Mouse (Mus musculus): ENCODE results near the gene Ccdc87. TPM values are rescaled to one million over a fixed set of nuclear protein-coding genes. Genes with fewer than 3 reads are reported as not detected.
A peak's percentile ranks its signal among the peaks of the same experiment; 100 is the strongest.

Ccdc87 gene
- polyA plus RNA-seq, 1 experiment from 2014 or later: 0.17 TPM

GRCm38 (mm10) chr19:4828444-4829114 is 10.6 kb upstream of the Ccdc87 start:
- H3K27me3 ChIP-seq (ENCODE audit: control insufficient read depth, insufficient read depth, low read length): no peaks in the 10 kb centered on the region
- no peak overlapping the region for H3K4me3 ChIP-seq (ENCODE audit: low read depth, low read length)
- no peak overlapping the region for H3K4me2 ChIP-seq (ENCODE audit: low read depth, low read length, severe bottlenecking)
- ATAC-seq (replicated peaks; ENCODE audit: low FRiP score) (no peak), DNase-seq (ENCODE audit: low spot score) (no peak)
- no peak overlapping the region for H3K27ac ChIP-seq (ENCODE audit: low read depth, low read length)
- 60% methylated on average over 16 of the region's 16 CpGs for WGBS
- H3K36me3 ChIP-seq (ENCODE audit: control insufficient read depth, insufficient read depth, low read length): no peaks in the 10 kb centered on the region; the same call in 1 of the 2 replicates
- peaks cover 2% of the 10 kb centered on the region; the same call in 1 of the 2 replicates for H3K4me1 ChIP-seq (replicated peaks; ENCODE audit: control insufficient read depth, insufficient read depth, low read length)
- H3K9me3 ChIP-seq (ENCODE audit: control insufficient read depth, low read length): no peaks in the 10 kb centered on the region
- H3K9ac ChIP-seq (ENCODE audit: low read length): no peak overlapping the region

- Histone ChIP-seq H3K4me3 (ENCODE audit: low read depth, low read length) (no peak overlapping the region), H3K27me3 (ENCODE audit: control insufficient read depth, insufficient read depth, low read length) (no peaks in the 10 kb centered on the region), H3K9me3 (ENCODE audit: control insufficient read depth, low read length) (no peaks in the 10 kb centered on the region), H3K4me1 (replicated peaks; ENCODE audit: control insufficient read depth, insufficient read depth, low read length) (peaks cover 2% of the 10 kb centered on the region; the same call in 1 of the 2 replicates), H3K27ac (ENCODE audit: low read depth, low read length) (no peak overlapping the region), H3K4me2 (ENCODE audit: low read depth, low read length, severe bottlenecking) (no peak overlapping the region), H3K9ac (ENCODE audit: low read length) (no peak overlapping the region), H3K36me3 (ENCODE audit: control insufficient read depth, insufficient read depth, low read length) (no peaks in the 10 kb centered on the region; the same call in 1 of the 2 replicates)
- DNase-seq (ENCODE audit: low spot score) (no peak), ATAC-seq (replicated peaks; ENCODE audit: low FRiP score) (no peak)
- 72% methylated on average over 7 of the region's 7 CpGs for WGBS
Observed at GRCm38 (mm10) chr19:4829156-4829555, 10.0 kb upstream of the Ccdc87 start.

DNA sequence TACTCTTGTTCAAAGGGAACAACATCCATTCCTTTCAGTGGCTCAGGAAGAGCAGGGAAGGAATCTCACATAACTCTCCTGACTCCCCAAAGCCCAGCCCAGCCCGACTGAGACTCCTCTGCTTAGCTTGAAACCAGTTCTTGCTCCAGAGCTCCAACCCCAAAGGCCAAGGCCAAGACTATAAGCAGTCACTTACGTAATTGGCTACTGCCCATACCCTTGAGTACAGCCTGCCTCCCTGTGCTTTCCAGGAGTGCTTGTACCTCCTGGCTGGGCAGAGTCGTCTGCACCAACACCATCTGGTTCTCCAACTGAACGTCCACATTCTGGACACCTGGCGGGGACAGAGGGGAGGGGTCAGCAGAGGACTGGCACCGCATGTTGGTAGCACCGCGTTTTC is 5.2 kb upstream of the Ccdc87 start:
- H3K36me3 ChIP-seq (ENCODE audit: control insufficient read depth, insufficient read depth, low read length): no peaks in the 10 kb centered on the region; the same call in 1 of the 2 replicates
- H3K27ac ChIP-seq (ENCODE audit: low read depth, low read length): no peak overlapping the region
- no peaks in the 10 kb centered on the region for H3K27me3 ChIP-seq (ENCODE audit: control insufficient read depth, insufficient read depth, low read length)
- H3K4me2 ChIP-seq (ENCODE audit: low read depth, low read length, severe bottlenecking): no peak overlapping the region
- no peak overlapping the region for H3K4me3 ChIP-seq (ENCODE audit: low read depth, low read length)
- no peak overlapping the region for H3K9ac ChIP-seq (ENCODE audit: low read length)
- H3K4me1 ChIP-seq (replicated peaks; ENCODE audit: control insufficient read depth, insufficient read depth, low read length): peaks cover 2% of the 10 kb centered on the region; the same call in 1 of the 2 replicates
- ATAC-seq (replicated peaks; ENCODE audit: low FRiP score) (no peak), DNase-seq (ENCODE audit: low spot score) (no peak)
- 90% methylated on average over 8 of the region's 8 CpGs for WGBS
- H3K9me3 ChIP-seq (ENCODE audit: control insufficient read depth, low read length): no peaks in the 10 kb centered on the region

GRCm38 (mm10) chr19:4836096-4836495 is 3.1 kb upstream of the Ccdc87 start:
- Histone ChIP-seq H3K27me3 (ENCODE audit: control insufficient read depth, insufficient read depth, low read length) (peaks cover 12% of the 10 kb centered on the region), H3K36me3 (ENCODE audit: control insufficient read depth, insufficient read depth, low read length) (no peaks in the 10 kb centered on the region; the same call in 1 of the 2 replicates), H3K27ac (ENCODE audit: low read depth, low read length) (no peak overlapping the region), H3K4me2 (ENCODE audit: low read depth, low read length, severe bottlenecking) (no peak overlapping the region), H3K9ac (ENCODE audit: low read length) (no peak overlapping the region), H3K9me3 (ENCODE audit: control insufficient read depth, low read length) (no peaks in the 10 kb centered on the region), H3K4me1 (replicated peaks; ENCODE audit: control insufficient read depth, insufficient read depth, low read length) (peaks cover 8% of the 10 kb centered on the region), H3K4me3 (ENCODE audit: low read depth, low read length) (no peak overlapping the region)
- 88% methylated on average over 2 of the region's 2 CpGs for WGBS
- DNase-seq (ENCODE audit: low spot score) (no peak), ATAC-seq (replicated peaks; ENCODE audit: low FRiP score) (no peak)

DNA sequence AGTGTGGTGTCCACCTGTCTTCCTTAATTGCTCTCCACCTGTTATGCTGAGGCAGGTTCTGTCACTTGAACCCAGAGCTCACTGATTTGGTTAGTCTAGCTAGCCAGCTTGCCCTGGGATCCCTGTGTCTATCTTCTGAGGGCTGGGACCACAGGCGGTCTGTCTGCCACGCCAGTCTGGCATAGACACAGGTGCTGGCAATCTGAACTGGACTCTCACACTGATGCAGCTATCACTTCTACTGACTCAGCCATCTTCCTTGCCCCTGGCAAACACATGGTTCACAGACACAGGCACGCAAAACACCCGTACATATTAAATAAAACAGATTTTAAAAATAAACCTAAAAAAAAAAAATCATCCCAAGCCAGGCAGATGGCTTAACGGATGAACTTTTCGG is 2.1 kb upstream of the Ccdc87 start:
- Histone ChIP-seq H3K36me3 (ENCODE audit: control insufficient read depth, insufficient read depth, low read length) (no peaks in the 10 kb centered on the region; the same call in 1 of the 2 replicates), H3K4me3 (ENCODE audit: low read depth, low read length) (no peak overlapping the region), H3K4me1 (replicated peaks; ENCODE audit: control insufficient read depth, insufficient read depth, low read length) (peaks cover 8% of the 10 kb centered on the region), H3K9me3 (ENCODE audit: control insufficient read depth, low read length) (no peaks in the 10 kb centered on the region), H3K27ac (ENCODE audit: low read depth, low read length) (no peak overlapping the region), H3K9ac (ENCODE audit: low read length) (no peak overlapping the region), H3K4me2 (ENCODE audit: low read depth, low read length, severe bottlenecking) (no peak overlapping the region), H3K27me3 (ENCODE audit: control insufficient read depth, insufficient read depth, low read length) (peaks cover 16% of the 10 kb centered on the region)
- no peak for ATAC-seq (replicated peaks; ENCODE audit: low FRiP score)
- DNase-seq (ENCODE audit: low spot score): no peak
- WGBS: 96% methylated on average over 6 of the region's 6 CpGs

DNA sequence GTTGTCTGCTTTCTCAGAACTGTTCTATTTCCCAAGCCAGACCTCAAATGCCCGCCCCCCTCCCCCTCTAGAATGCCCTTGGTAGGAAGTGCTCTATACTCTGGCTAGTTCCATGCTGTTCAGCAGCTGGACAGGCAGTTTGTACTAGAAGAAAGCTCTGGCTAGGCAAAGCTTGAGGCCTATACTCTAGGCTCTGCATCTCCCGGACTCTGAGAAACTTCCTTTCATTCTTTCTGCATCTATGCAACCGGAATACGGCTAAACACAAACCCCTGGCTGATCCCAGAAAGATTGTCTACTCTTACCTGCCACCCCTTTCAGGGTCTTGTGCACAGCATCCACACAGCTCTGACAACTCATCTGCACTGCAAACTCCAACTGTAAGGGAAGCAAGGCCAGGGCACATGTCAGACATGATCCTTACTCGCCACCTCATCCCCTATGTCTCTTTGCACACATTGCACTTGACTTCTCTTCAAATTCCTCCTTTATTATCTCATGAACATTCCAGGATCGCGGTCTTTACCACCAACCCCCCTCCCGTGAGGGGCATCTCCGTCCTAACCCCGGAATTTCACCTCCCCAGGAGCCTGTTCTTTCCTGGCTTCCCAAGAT is 533 bp upstream of the Ccdc87 start:
- Histone ChIP-seq H3K9ac (ENCODE audit: low read length) (peak overlapping the region; percentile 75), H3K4me1 (replicated peaks; ENCODE audit: control insufficient read depth, insufficient read depth, low read length) (peaks cover 6% of the 10 kb centered on the region), H3K4me3 (ENCODE audit: low read depth, low read length) (peak overlapping the region; percentile 55), H3K9me3 (ENCODE audit: control insufficient read depth, low read length) (no peaks in the 10 kb centered on the region), H3K4me2 (ENCODE audit: low read depth, low read length, severe bottlenecking) (peak overlapping the region; percentile 98), H3K27ac (ENCODE audit: low read depth, low read length) (no peak overlapping the region), H3K27me3 (ENCODE audit: control insufficient read depth, insufficient read depth, low read length) (peaks cover 16% of the 10 kb centered on the region), H3K36me3 (ENCODE audit: control insufficient read depth, insufficient read depth, low read length) (no peaks in the 10 kb centered on the region; the same call in 1 of the 2 replicates)
- DNase-seq (ENCODE audit: low spot score): no peak
- WGBS: 37% methylated on average over 10 of the region's 10 CpGs
- ATAC-seq (replicated peaks; ENCODE audit: low FRiP score): peak; percentile 10; the same call in 1 of the 2 replicates

DNA sequence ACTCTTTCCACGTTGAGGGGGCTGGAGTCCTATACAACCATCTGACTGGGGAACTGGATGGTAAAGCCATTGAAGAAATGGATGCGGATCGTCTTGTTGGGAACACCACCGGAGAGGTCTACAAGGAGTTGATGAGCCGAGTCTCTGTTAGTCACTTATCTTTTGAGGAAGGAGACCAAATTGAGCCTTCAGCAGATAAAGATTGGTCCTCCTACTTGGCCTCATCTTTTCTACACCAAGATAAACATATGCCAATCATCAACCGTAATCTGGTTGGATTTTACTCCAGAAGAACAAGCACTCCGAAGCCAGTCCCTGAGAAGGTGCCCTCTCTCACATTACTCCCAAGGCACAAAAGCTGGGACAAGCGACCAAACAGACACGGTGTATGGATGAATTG is 1.7 kb downstream of the Ccdc87 start:
- DNase-seq (ENCODE audit: low spot score) (no peak), ATAC-seq (replicated peaks; ENCODE audit: low FRiP score) (no peak)
- H3K4me3 ChIP-seq (ENCODE audit: low read depth, low read length): no peak overlapping the region
- H3K9me3 ChIP-seq (ENCODE audit: control insufficient read depth, low read length): no peaks in the 10 kb centered on the region
- H3K27me3 ChIP-seq (ENCODE audit: control insufficient read depth, insufficient read depth, low read length): peaks cover 16% of the 10 kb centered on the region
- WGBS: 83% methylated on average over 9 of the region's 9 CpGs
- H3K4me1 ChIP-seq (replicated peaks; ENCODE audit: control insufficient read depth, insufficient read depth, low read length): peaks cover 6% of the 10 kb centered on the region
- H3K4me2 ChIP-seq (ENCODE audit: low read depth, low read length, severe bottlenecking): no peak overlapping the region
- no peaks in the 10 kb centered on the region; the same call in 1 of the 2 replicates for H3K36me3 ChIP-seq (ENCODE audit: control insufficient read depth, insufficient read depth, low read length)
- no peak overlapping the region for H3K27ac ChIP-seq (ENCODE audit: low read depth, low read length)
- H3K9ac ChIP-seq (ENCODE audit: low read length): no peak overlapping the region

DNA sequence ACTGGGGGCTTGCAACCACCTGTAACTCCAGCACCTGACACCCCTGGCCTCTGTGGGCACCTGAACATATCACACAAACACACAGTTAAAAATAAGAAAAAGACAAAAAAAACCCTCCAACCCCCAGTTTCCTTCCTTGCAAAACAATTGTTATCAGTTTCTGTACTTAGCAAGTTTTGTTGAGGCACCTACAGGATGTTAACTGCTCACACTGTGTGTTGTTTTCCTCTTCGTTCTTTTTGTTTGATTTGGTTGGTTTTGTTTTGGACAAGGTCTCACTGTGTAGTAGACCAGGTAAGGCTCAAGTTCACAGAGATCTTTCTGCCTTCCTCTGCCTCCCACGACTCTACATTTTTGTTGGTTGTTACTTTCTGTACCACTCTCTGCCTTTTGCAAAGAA is 3.4 kb downstream of the Ccdc87 start:
- ATAC-seq (replicated peaks; ENCODE audit: low FRiP score) (no peak), DNase-seq (ENCODE audit: low spot score) (no peak)
- Histone ChIP-seq H3K9ac (ENCODE audit: low read length) (no peak overlapping the region), H3K4me3 (ENCODE audit: low read depth, low read length) (no peak overlapping the region), H3K27me3 (ENCODE audit: control insufficient read depth, insufficient read depth, low read length) (peaks cover 16% of the 10 kb centered on the region), H3K36me3 (ENCODE audit: control insufficient read depth, insufficient read depth, low read length) (no peaks in the 10 kb centered on the region; the same call in 1 of the 2 replicates), H3K9me3 (ENCODE audit: control insufficient read depth, low read length) (no peaks in the 10 kb centered on the region), H3K27ac (ENCODE audit: low read depth, low read length) (no peak overlapping the region), H3K4me1 (replicated peaks; ENCODE audit: control insufficient read depth, insufficient read depth, low read length) (peaks cover 6% of the 10 kb centered on the region), H3K4me2 (ENCODE audit: low read depth, low read length, severe bottlenecking) (no peak overlapping the region)
- WGBS: 74% methylated on average over 2 of the region's 2 CpGs
